Mouse (Mus musculus): ENCODE data around the gene Sf3b3. TPM values are rescaled to one million over a fixed set of nuclear protein-coding genes. Genes with fewer than 3 reads are reported as not detected.
"Not testable (repeated sequence)": the region's sequence is repeated elsewhere in the genome, so short reads cannot be mapped to it uniquely, and the experiment has no call there.

Gene Sf3b3
- total RNA-seq (2021), result 10 to 100 TPM; 59.2 to 61.3 TPM
- long read RNA-seq, experiment 1, full-length matches to known transcripts, result 55 of 71 reads
- long read RNA-seq, experiment 1, partial matches to known transcripts, result 6 of 71 reads
- long read RNA-seq, experiment 1, other reads (novel, unspliced or antisense), result 10 of 71 reads
- long read RNA-seq, experiment 2, full-length matches to known transcripts, result 54 of 79 reads
- long read RNA-seq, experiment 2, partial matches to known transcripts, result 10 of 79 reads
- long read RNA-seq, experiment 2, other reads (novel, unspliced or antisense), result 15 of 79 reads

GRCm38 (mm10) chr8:110846405-110847170 is at the start of gene Sf3b3, which contains the start of gene Cog4:
TSS of gene Sf3b3 (minus strand) at chr8:110846787.
TSS of gene Cog4 (plus strand) at chr8:110846600.
- peak; percentile 88 to 90 for DNase-seq (ENCODE audit: low spot score in 2 of 2)

GRCm38 (mm10) chr8:110895812-110896211 is 49.2 kb upstream of the Sf3b3 start:
- no peak for DNase-seq (ENCODE audit: low spot score in 2 of 2)

- DNase-seq (ENCODE audit: low spot score in 2 of 2), result no peak
These were observed 48.7 kb upstream of the Sf3b3 start for GRCm38 (mm10) chr8:110895254-110895653.

DNA sequence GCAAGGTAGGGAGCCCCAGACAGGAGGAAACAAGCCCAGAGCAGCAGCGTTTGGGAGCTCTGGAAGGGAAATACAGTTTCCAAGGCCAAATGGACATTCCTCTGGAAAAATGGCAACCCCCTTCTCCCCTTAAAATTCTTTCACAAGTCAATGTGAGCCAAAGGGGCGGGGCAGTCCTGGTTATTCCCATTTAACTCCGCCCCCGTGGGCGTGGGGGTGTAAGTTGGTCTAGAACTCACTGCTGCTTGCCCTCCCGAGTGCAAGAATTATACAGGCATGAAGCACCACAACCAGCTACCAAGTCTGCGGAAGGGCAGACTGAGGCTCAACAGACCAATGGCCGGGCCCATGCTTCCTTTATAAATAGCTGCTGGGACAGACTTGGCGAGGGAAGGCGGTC is 48.3 kb upstream of the Sf3b3 start:
- DNase-seq (ENCODE audit: low spot score in 2 of 2), result no peak

DNA sequence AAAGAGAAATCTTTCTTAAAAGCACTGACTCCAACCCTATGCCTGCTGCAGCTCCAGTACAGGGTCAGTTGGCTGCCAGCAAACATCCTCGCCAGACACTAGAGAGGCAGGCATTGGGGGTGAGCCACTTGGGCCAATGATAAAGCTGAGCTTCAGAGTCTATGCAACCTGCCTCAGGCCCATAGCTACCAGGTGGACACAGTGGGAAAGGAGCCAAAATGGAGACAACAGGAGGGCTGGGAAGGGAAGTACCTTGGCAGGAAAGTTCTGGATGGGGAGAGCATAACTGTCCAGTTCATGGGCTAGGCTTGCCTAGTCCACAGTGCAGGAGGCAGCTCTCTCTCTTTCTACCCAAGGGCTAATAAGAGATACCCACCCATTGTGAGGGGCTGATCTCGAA is 46.3 kb upstream of the Sf3b3 start:
- DNase-seq (ENCODE audit: low spot score in 2 of 2), result no peak

- no peak for DNase-seq (ENCODE audit: low spot score in 2 of 2)
These were observed 45.5 kb upstream of the Sf3b3 start for GRCm38 (mm10) chr8:110892040-110892439.

DNA sequence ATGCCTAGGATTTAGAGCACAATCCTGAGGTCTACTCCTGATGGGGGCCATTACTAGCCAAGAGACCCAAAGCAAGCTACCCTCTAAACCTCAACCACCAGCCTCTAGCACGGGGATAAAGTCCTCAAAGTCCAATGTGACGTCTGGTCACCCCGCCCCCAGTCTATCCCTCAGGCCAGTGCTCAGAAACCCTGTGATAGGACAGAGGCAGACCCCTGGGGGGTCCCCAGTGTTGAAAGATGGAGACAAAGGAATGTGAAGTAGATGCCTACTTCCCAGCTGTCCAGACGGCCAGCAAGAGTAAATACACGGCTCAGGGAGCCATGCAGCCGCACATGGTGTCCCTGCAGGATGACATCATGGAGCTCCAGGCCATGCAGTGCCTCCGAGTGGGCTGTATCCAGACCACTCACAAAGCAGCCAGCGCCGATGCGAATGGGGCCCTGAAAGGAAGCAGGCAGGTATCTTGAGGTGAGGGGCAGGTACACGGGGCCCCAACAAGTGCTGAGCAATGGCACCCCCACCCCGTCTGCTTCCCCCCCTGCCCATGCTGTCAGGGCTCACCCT is 43.4 kb upstream of the Sf3b3 start:
- DNase-seq (ENCODE audit: low spot score in 2 of 2), result no peak

- DNase-seq (ENCODE audit: low spot score in 2 of 2), result no peak
These were observed 42.3 kb upstream of the Sf3b3 start for GRCm38 (mm10) chr8:110888860-110889259.

- peak; percentile 24 to 47 for DNase-seq (ENCODE audit: low spot score in 2 of 2)
These were observed 41.9 kb upstream of the Sf3b3 start for GRCm38 (mm10) chr8:110888441-110888840.

DNA sequence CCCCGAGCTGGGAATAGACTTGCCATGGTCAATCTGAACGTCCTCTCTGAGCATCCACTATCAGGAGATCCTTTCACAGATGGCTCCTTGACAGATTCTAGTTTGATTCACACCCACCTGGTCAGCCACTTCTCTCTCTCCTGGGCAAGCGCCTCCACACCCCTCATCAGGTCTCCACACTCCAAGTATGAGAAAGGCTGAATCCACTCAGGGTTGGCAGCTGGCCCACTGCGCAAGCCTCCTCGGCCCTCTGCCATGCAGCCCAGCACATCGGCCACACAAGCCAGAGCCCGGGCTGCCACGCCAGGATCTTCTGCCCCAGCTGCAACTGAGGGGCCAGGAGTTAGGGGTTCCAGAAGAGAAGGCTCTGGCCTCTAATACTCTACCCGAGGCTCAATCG is 41.0 kb upstream of the Sf3b3 start:
- DNase-seq (ENCODE audit: low spot score in 2 of 2), result no peak

GRCm38 (mm10) chr8:110886634-110887033 is 40.0 kb upstream of the Sf3b3 start:
- DNase-seq (ENCODE audit: low spot score in 2 of 2), result no peak

DNA sequence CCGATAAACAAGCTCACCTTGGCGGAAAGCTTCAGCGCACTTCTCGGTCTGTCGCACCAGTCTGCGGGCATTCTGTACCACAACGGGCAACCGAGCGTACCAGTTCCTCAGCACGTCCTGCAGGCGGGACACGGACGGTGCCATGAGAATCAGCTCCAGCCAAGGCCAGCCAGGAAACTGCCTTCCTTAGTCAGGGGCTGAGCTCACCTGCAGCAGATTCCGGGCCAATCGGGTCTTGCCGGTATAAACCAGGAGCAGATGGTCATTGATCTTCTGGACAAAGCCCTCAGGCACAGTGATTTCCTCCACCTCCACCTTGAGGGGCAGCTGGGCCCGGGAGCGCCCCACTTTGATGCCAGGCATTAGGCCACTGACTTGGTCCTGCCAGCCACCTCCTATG is 37.2 kb upstream of the Sf3b3 start:
- DNase-seq (ENCODE audit: low spot score in 2 of 2), result no peak

DNA sequence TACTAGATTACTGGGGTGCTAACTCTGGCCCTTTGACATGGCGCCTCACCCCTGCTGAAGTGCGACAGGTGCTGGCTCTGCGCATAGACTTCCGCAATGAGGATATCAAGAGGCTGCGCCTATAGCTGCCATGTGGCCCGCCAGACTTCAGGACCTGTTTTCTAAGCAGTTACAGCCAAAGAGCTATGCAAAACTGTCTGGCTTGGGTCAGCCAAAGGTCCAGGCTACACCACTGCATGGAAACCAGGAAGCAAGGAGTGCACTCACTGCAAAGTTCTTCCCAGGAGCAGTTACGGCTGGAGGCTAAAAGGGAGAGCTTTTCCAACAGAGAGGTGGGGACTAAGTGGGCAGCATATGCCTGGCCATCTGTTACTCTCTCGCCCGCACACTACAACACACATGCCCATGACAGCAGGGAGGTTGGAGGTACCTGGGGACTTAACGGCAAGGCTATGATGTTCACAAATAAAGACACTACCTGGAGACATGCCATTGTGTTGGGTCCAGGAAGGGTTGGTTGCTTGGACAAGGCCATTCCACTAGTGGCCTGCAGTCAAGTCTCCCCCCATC is 35.2 kb upstream of the Sf3b3 start:
- DNase-seq (ENCODE audit: low spot score in 2 of 2), result no peak

DNA sequence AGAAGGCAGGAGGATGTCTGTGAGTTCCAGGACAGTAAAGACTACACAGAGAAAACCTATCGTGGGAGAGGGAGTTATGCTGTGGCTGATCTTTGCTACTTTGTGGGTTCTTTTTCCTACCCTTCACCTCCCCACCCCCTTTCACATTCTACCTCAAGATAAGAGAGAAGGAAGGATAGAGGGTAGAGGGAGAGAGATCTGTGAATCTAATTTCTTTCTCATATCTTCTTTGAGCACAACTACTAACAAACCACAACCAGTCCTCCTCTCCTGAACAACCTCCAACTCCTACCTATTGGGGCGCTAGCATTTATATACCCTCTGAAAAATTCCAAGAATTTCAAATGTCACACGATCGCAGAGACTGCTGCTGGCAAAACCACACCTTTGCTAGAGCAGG is 31.3 kb upstream of the Sf3b3 start:
- DNase-seq (ENCODE audit: low spot score in 2 of 2), result no peak

DNA sequence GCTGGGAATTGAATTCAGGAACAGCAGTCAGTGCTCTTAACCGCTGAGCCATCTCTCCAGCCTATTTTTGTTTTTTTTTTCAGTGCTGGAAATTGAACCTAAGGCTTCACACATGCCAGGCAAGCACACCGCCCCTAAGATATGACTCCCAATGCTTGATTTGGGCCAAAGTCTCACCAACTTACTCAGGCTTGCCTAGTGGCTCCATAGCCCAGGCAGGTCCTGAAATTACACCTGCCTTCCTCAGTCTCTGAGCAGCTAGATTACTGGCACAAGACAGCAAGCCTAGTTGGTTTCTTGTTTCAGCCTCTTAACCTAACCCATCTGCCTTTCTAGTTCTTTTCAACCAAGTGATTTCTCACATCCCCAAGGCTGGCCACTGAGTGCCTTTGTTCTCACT is 23.9 kb upstream of the Sf3b3 start:
- no peak for DNase-seq (ENCODE audit: low spot score in 2 of 2)

- DNase-seq (ENCODE audit: low spot score in 2 of 2), result not testable (repeated sequence)
These were observed 14.9 kb upstream of the Sf3b3 start for GRCm38 (mm10) chr8:110861347-110862025.

DNA sequence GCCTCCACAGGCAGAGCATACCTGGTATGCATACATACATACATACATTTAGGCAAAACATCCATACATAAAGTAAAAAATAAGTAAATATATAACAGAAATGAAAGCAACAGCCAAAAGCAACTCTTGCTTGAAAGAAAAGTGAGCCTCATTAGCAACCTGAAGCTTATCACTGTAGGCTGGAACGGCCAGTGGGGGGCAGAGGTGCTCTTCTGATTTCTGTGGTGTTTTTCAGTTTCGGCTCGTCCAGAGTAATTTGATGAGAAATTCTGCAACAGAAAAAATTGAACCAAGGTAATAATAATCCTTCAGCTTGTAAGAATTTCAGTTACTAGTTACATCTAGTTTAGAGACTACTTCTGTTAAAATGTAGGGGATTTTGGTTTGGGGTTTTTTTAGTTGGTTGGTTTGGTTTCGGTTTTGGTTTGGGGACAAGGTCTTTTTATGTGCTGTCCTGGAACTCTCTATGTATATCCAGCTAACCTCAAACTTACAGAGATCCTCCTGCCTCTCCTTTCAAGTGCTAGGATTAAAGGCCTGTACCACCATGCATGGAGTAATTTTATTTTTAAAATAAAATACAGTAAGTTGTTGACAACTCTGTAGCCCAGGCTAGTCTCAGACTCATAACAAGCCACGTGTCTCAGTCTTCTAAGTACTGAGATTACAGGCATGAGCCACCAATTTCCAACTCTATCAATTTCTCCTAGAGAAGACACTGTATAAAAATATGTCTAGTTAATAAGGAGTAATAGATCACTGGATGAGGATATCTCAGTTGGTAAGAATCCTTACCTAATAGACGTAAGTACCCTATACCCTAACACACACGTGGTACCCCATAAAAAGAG is 13.3 kb upstream of the Sf3b3 start:
- no peak for DNase-seq (ENCODE audit: low spot score in 2 of 2)

- no peak for DNase-seq (ENCODE audit: low spot score in 2 of 2)
These were observed 10.3 kb upstream of the Sf3b3 start for GRCm38 (mm10) chr8:110856760-110857461.

DNA sequence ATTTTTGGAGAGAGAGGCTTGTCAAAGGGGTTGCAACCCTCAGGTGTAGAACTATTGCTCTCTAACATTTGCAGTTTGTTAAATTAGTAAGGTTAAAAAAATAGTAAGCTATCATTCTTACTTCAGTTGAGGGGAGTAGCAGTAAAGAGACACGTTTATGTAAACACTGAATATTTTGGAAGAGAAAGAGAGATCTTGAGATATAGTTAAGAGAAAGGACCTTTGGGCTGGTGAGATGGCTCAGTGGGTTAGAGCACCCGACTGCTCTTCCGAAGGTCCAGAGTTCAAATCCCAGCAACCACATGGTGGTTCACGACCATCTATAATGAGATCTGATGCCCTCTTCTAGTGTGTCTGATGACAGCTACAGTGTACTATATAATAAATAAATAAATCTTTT is 9.5 kb upstream of the Sf3b3 start:
- not testable (repeated sequence) for DNase-seq (ENCODE audit: low spot score in 2 of 2)

DNA sequence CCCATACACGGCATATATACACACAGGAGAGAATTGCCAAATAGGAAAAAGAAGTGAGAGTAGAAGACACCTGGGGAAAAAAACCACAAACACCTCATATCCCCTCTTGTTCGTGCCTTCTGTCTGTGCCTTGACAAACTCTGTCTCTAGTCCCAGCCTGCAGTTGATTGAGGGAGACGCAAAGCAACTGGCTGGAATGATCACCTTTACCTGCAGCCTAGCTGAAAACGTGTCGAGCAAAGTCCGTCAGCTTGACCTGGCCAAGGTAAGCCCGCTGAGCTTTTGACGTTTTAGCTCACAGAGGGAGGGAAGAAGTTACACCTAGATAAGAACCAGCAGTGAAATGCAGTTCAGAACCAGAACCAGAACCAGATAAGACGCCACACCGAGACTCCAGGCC is 4.6 kb upstream of the Sf3b3 start:
- no peak for DNase-seq (ENCODE audit: low spot score in 2 of 2)
